Mouse (Mus musculus) lung, postnatal 14 days (tissue): Measurements from ENCODE around the gene Pdk4.

Source experiments
- DNase-seq: peaks from one replicate; pipeline ENCODE4 v3.0.0; 2021

Pdk4 gene

DNA sequence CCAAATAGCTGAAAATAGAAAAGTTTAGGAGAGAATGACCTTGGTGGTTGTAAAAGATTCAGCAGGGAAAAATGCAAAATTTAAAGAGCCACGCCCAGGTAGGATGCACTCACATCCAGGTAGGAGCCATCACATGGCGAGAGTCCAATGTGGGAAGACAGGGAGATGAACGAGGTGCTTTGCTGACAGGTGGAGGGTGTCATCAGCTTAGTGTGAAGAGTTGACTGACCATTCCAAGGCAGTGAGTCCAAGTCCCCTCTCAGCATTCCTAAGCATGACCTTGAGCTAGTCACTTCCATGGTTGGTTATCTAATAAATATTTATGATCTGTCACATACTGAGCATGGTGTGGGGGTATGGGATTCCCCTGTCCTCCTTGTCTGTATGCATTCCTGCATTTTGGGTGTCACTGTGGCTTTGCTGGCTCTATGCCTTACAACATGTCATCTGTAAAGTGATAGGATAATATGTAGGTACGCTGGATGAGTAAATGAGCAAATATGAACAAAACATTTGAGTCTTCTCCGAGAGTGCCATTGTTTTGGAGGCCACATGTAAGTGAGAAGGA, 51.7 kb downstream of the Pdk4 start:
- no peak for DNase-seq

DNA sequence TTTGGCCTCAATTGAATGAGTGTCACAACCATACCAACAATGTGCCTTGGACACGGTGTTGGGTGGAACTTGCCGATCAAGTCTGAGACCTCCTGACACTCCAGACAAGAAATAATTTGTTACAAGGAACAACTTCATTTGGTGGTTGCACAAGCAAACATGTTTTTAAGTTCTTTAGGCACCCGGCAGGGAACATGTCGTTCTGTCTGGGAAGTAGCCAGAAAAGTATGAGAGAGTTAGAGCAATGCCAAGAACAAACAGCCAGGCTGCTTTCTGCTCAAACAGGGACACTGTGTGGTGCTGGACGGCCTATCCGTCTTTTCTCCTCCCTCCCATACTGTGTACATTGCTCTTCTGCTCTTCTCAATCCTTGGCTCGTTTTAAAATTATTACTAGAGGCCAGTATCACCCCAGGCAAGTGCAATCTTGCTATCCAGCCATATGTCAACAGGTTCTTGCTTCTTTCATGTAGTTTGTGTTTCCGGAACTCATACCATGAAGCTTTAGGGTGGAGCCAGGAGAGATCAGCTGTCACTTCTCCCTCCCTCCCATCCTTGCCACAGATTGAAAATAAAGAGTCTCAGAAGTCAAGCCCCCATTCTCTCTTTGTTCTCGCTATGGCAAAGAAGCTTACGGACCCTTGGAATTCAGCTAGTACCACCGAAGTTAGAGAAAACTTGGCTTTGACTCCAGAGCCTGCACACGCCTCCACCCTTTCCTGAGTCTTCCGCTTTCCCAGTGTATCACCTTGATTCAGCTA, 52.8 kb downstream of the Pdk4 start:
- DNase-seq: peak; percentile 65

DNA sequence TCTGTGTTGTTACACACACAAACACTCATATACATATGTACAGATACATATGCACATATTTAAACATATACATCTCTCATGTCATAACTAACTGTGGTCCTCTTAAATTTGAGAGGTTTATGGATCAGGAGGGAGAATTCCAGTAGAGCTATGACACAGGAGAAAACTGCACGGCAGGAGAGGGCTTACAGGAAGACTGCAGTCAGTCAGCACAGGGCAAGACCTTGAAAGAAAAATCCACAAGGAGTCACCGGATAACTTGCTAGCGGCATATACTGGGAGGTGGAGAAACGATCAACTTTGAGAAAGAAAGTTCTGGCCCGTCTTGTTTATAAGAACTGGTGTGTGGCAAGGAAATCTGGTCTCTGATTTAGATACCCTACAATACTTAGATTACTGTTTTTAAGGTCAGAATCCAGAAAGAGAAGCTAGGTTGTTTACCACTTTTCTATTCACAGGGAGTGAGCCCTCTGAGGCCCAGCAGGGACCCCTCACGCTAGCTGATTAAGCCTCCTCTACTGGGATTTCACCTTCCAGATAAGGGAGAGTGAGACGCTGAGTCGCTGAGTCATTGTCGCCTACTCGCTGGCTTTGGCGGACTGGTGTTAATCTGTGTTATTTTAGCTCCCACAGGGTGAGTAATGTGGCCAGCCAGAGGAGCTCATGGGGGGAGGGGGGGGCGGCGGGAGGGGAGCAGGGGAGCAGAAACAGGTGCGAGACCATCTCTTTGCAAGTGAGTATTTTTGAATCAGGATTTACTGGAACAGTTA, 53.6 kb downstream of the Pdk4 start:
- peak; percentile 46 for DNase-seq

DNA sequence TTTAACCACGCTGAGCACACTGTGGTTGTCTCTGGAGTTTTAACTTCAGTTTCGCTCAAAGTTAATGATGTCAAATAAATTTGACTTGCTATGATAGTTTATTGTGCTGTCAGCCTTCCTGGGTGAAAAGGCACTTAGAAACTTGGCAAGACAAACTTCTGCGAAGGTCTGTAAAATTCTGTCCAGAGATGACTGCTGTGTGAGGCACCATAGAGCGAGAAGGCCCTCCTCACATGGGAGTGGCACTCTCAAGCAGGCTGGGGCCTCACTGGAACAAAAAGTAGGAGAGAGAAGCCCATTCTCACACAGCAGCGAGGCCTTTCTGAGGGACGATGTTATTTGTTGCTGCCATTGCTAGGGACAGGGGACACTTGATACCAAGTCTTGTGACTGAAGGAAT, 54.9 kb downstream of the Pdk4 start:
- DNase-seq: no peak

DNA sequence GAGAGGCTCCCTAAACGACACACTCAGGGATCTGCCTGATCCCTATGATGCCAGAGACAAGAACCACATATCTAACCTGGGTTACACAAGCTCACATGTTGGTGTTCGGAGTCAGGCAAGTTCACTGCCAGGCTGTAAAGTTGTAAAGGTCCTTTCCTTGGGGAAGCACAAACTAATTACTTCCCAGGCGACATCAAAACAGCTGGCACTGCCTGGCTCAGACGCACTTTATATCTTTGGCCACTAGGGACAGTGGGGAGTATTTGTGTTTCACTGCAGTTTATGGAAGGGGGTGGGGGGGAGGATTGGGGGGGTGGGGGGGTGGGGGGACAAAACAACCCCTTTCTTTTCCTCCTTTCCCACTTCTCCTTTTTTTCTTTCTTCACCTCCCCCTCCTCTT, 58.4 kb downstream of the Pdk4 start:
- no peak for DNase-seq

DNA sequence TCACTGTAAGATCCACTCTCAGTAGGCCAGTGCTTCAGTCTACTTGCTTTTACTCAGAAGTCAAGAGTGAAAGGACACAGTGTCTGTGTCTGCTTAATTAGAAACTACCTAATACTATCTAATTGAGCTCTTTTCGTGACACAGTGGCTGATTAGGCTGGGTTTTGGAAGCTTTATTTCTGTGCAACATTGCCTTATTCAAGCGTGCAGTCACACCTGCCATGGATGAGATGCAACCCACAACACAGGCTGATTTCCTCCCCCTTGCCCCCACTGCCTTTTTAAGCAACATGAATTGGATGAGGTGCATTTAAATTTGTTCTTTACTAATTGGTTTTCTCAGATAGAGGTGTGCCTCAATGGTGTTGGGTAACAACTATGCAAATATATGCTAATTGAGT, 62.2 kb downstream of the Pdk4 start:
- no peak for DNase-seq
